Mouse (Mus musculus) MEL (cell line): Measurements from ENCODE around the gene Agps.
"Not testable (repeated sequence)": the region's sequence is repeated elsewhere in the genome, so short reads cannot be mapped to it uniquely, and the experiment has no call there.

Source experiments
- CTCF ChIP-seq, 3 experiments: IDR thresholded peaks in 2 of 3; conservative IDR thresholded peaks in 1 of 3; 2 replicates each; pipeline ENCODE4 v1.5.1; 2011 to 2012; ENCODE audit warnings: low read length in 3 of 3, low read depth in 2 of 3, mild to moderate bottlenecking in 2 of 3, improper control_type of control experiment in 1 of 3, inconsistent platforms in 1 of 3, mixed read lengths in 1 of 3, moderate library complexity in 1 of 3; ENCODE audit not compliant: control insufficient read depth in 1 of 3, insufficient read depth in 1 of 3, poor library complexity in 1 of 3, severe bottlenecking in 1 of 3
- E2F4 ChIP-seq: IDR thresholded peaks from 2 replicates; pipeline ENCODE4 v1.6.1; 2011; ENCODE audit warnings: low read depth, low read length, improper control_type of control experiment, borderline replicate concordance
- EP300 ChIP-seq, 2 experiments: IDR thresholded peaks; 2 replicates each; pipeline ENCODE4 v1.6.1; 2011; ENCODE audit warnings: improper control_type of control experiment in 2 of 2, low read length in 2 of 2, low read depth in 1 of 2, mild to moderate bottlenecking in 1 of 2
- ETS1 ChIP-seq: IDR thresholded peaks from 2 replicates; pipeline ENCODE4 v1.6.1; 2012; ENCODE audit warnings: low read depth, mild to moderate bottlenecking, inconsistent platforms, low read length, improper control_type of control experiment, moderate library complexity
- GATA1 ChIP-seq: IDR thresholded peaks from 2 replicates; pipeline ENCODE4 v1.6.1; 2011; ENCODE audit warnings: low read depth, low read length, improper control_type of control experiment
- MEF2A ChIP-seq: IDR thresholded peaks from 2 replicates; pipeline ENCODE4 v1.6.1; 2014; ENCODE audit warnings: low read depth, mild to moderate bottlenecking, inconsistent platforms, low read length, improper control_type of control experiment; ENCODE audit not compliant: poor library complexity, insufficient replicate concordance, severe bottlenecking; ENCODE audit errors: extremely low read depth
- POLR2A ChIP-seq, 2 experiments: IDR thresholded peaks; 2 replicates each; pipeline ENCODE4 v1.6.1; 2011 to 2012; ENCODE audit warnings: low read length in 2 of 2, mild to moderate bottlenecking in 2 of 2, control low read depth in 1 of 2, improper control_type of control experiment in 1 of 2, low read depth in 1 of 2, moderate library complexity in 1 of 2; ENCODE audit not compliant: control insufficient read depth in 1 of 2, insufficient read depth in 1 of 2, poor library complexity in 1 of 2
- RAD21 ChIP-seq: IDR thresholded peaks from 2 replicates; pipeline ENCODE4 v1.6.1; 2011; ENCODE audit warnings: mild to moderate bottlenecking, low read depth, low read length, improper control_type of control experiment
- SIN3A ChIP-seq: IDR thresholded peaks from 2 replicates; pipeline ENCODE4 v1.6.1; 2012; ENCODE audit warnings: low read length, improper control_type of control experiment, inconsistent platforms
- TBP ChIP-seq: IDR thresholded peaks from 2 replicates; pipeline ENCODE4 v1.8.0; 2011; ENCODE audit warnings: low read depth, low read length, improper control_type of control experiment
- USF1 ChIP-seq: IDR thresholded peaks from 2 replicates; pipeline ENCODE4 v1.6.1; 2014; ENCODE audit warnings: low read depth, mild to moderate bottlenecking, inconsistent platforms, low read length, improper control_type of control experiment, moderate library complexity
- ZC3H11A ChIP-seq: IDR thresholded peaks from 2 replicates; pipeline ENCODE4 v1.6.1; 2012; ENCODE audit warnings: low read depth, mild to moderate bottlenecking, inconsistent platforms, low read length, improper control_type of control experiment

DNA sequence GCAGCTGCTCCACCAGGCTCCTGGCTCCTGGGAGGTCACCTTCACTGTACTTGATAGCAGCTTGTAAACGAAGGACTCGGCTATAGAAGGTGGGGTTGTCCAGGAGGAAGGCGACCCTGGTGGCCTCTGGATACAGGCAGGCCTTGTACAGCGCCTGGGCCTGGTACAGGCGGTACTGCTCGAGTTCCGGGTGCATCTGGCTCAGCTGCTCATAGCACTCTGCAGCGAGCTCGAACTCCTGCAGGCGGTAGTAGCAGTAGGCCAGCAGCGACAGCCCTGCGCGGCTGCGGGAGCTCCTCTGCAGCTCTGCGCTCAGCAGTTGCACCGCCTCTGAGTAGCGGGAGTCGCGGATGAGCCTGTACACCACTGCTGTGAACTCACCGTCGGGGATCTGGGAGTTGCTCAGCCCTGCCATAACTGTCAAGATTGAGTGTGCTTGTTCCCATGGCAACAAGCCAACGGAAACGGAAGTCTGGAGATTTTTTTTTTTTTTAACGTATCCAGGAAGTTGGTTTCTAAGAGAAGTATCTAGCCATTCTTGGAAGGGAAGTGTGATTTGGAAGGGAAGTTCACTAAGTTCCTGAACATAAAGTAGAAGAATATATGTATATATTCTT, 145.9 kb downstream of the Agps start, which contains the start of gene Ttc30a2:
- not testable (repeated sequence) for TF ChIP-seq RAD21; SIN3A; TBP; POLR2A (IDR thresholded peaks at IDR 0.05; ENCODE audit: control insufficient read depth in 1 of 2, insufficient read depth in 1 of 2, low read depth in 1 of 2, low read length in 2 of 2, poor library complexity in 1 of 2); EP300 (IDR thresholded peaks at IDR 0.05; ENCODE audit: low read depth in 1 of 2, low read length in 2 of 2); CTCF (IDR thresholded peaks at IDR 0.05 in 2 of 3, conservative IDR thresholded peaks at IDR 0.05 in 1 of 3; ENCODE audit: control insufficient read depth in 1 of 3, insufficient read depth in 1 of 3, low read depth in 2 of 3, low read length in 3 of 3, poor library complexity in 1 of 3, severe bottlenecking in 1 of 3); MEF2A; ZC3H11A; E2F4; USF1; GATA1; ETS1
